Mouse (Mus musculus) heart, embryonic 10.5 days (tissue): ENCODE measurements around the gene Sh3bp2. TPM values are rescaled to one million over a fixed set of nuclear protein-coding genes. Genes with fewer than 3 reads are reported as not detected.

ENCODE experiments used
- DNase-seq: peaks from one replicate; pipeline ENCODE4 v3.0.0-alpha.2; 2017; ENCODE audit warnings: low spot score
- H3K27ac ChIP-seq: fragments of 300-500 bp; sonication (generic); 2 replicates; pipeline ENCODE4 v1.5.1; 2016; ENCODE audit warnings: mild to moderate bottlenecking
- H3K27me3 ChIP-seq: fragments of 300-500 bp; sonication (generic); 2 replicates; pipeline ENCODE4 v1.6.1; 2016; ENCODE audit warnings: mild to moderate bottlenecking; ENCODE audit not compliant: poor library complexity, insufficient read depth, severe bottlenecking
- H3K36me3 ChIP-seq: fragments of 300-500 bp; sonication (generic); 2 replicates; pipeline ENCODE4 v1.6.1; 2016; ENCODE audit warnings: mild to moderate bottlenecking, moderate library complexity
- H3K4me1 ChIP-seq: fragments of 300-500 bp; sonication (generic); 2 replicates; pipeline ENCODE4 v1.6.1; 2016; ENCODE audit warnings: mild to moderate bottlenecking
- H3K4me3 ChIP-seq: fragments of 300-500 bp; sonication (generic); 2 replicates; pipeline ENCODE4 v1.5.1; 2016; ENCODE audit warnings: mild to moderate bottlenecking, moderate library complexity
- H3K9me3 ChIP-seq: fragments of 300-500 bp; sonication (generic); 2 replicates; pipeline ENCODE4 v1.6.1; 2016; ENCODE audit warnings: mild to moderate bottlenecking, moderate library complexity
- WGBS: fragments of 180-500 bp; shearing (Covaris S2); methylation state at CpG from one replicate; pipeline ENCODE4 v1.1.7; 2016; 5-methylcytosine and 5-hydroxymethylcytosine counted together
- polyA plus RNA-seq: library from polyadenylated mRNA; unstranded; fragments of >200 nt; fragmentation: Nextera tagmentation; extraction: Ambion mirVana; gene quantifications from 2 replicates; pipeline ENCODE4 v1.2.1, GENCODE M21; 2016

The Sh3bp2 gene
- polyA plus RNA-seq, 1 experiment from 2014 or later = 6.0 TPM

DNA sequence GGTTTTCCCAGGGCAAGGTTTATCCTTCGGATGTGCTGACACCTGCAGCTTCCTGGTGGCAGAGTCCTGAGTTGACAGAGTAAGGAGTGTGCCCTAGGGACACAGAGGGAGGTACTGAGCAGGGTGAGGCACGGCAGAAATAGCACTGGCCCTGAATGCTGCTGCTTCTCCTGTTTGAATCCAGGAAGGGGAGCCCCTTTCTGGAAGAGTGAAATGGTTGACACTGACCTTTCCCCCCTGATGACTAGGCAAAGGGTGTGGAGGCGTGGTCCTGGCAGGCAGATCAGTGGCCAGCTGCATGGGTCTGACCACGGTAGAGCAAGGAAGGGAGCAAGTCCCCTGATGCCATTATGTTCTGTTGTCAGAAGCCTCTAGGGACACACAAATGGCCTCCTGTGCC, 5.0 kb downstream of the Sh3bp2 start:
- peaks cover 34% of the 10 kb centered on the region for H3K4me1 ChIP-seq
- no peak overlapping the region for H3K4me3 ChIP-seq
- no peaks in the 10 kb centered on the region for H3K36me3 ChIP-seq
- no peak for DNase-seq
- no peaks in the 10 kb centered on the region for H3K9me3 ChIP-seq
- H3K27me3 ChIP-seq = peaks cover 16% of the 10 kb centered on the region
- 52% methylated on average over 4 of the region's 4 CpGs for WGBS
- H3K27ac ChIP-seq = 0 out of 2 replicates have a peak overlapping the region, but pooled peaks have one; percentile 17

DNA sequence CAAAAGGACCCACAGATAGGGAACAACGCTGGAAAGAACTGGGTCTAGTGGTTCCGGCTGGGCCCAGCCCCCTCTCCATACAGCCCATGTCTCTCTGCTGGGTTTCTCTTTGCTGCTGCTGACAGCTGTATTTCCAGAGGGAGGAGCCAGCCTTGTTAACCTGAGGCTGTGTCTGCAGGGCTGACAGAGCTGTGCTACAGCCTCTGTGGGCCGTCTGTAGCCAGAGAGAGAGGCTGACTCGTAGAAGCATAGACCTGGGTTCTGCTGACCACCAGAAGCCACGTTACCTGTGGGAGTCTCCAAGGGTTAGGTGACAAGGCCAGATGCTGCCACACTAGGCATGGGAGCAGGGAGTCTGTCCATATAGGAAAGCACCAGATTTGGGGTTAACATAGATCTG, 7.4 kb downstream of the Sh3bp2 start:
- peaks cover 22% of the 10 kb centered on the region for H3K4me1 ChIP-seq
- DNase-seq = no peak
- H3K27ac ChIP-seq = peak overlapping the region; percentile 37
- no peak overlapping the region for H3K4me3 ChIP-seq
- no peaks in the 10 kb centered on the region for H3K9me3 ChIP-seq
- no peaks in the 10 kb centered on the region for H3K27me3 ChIP-seq
- 67% methylated on average over 5 of the region's 5 CpGs for WGBS
- no peaks in the 10 kb centered on the region for H3K36me3 ChIP-seq

GRCm38 (mm10) chr5:34533820-34534219, 8.2 kb downstream of the Sh3bp2 start:
- no peak overlapping the region for H3K4me3 ChIP-seq
- DNase-seq = no peak

GRCm38 (mm10) chr5:34534776-34535581, 9.3 kb downstream of the Sh3bp2 start:
- H3K27ac ChIP-seq = no peak overlapping the region
- H3K4me3 ChIP-seq = no peak overlapping the region
- no peak for DNase-seq
- H3K9me3 ChIP-seq = no peaks in the 10 kb centered on the region
- 82% methylated on average over 5 of the region's 5 CpGs for WGBS
- H3K4me1 ChIP-seq = peaks cover 26% of the 10 kb centered on the region
- no peaks in the 10 kb centered on the region for H3K36me3 ChIP-seq
- H3K27me3 ChIP-seq = 0 out of 2 replicates have a peak, but pooled peaks cover 3% of the 10 kb centered on the region

More at GRCm38 (mm10) chr5:34533820-34534219, 8.2 kb downstream of the Sh3bp2 start:
- Histone ChIP-seq H3K27ac (peak overlapping the region; percentile 37; the same call in 1 of the 2 replicates), H3K9me3 (no peaks in the 10 kb centered on the region), H3K36me3 (no peaks in the 10 kb centered on the region), H3K27me3 (no peaks in the 10 kb centered on the region), H3K4me1 (peaks cover 26% of the 10 kb centered on the region)
- WGBS = 53% methylated on average over 3 of the region's 3 CpGs

DNA sequence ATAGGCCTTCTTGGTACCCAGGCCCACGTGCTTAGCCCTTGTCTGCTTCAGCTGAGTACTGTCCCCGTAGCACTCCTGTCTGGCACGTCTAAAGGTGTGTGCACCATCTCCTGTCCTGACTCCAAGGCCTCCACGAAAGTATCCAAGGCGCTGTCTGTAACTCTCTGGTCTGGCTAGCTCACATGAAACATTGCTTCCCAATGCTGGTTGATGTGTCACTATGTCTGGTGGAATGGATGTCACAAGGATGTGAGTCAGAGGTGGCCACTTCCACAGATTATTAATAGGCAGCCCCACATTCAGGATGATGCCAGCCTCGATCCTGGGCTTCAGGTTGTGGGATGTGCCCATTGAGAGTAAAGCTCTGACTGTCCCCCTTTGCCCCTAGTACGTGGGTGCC, 10.2 kb downstream of the Sh3bp2 start:
- H3K4me1 ChIP-seq = peaks cover 22% of the 10 kb centered on the region

GRCm38 (mm10) chr5:34538079-34538478, 12.4 kb downstream of the Sh3bp2 start:
- Histone ChIP-seq H3K36me3 (no peaks in the 10 kb centered on the region), H3K4me1 (peaks cover 14% of the 10 kb centered on the region), H3K27ac (no peak overlapping the region), H3K27me3 (0 out of 2 replicates have a peak, but pooled peaks cover 3% of the 10 kb centered on the region), H3K4me3 (no peak overlapping the region), H3K9me3 (no peaks in the 10 kb centered on the region)
- DNase-seq = no peak
- 72% methylated on average over 7 of the region's 7 CpGs for WGBS

More for the DNA sequence above, 10.2 kb downstream of the Sh3bp2 start:
- Histone ChIP-seq H3K36me3 (no peaks in the 10 kb centered on the region), H3K27ac (no peak overlapping the region), H3K4me3 (no peak overlapping the region), H3K27me3 (0 out of 2 replicates have a peak, but pooled peaks cover 3% of the 10 kb centered on the region), H3K9me3 (no peaks in the 10 kb centered on the region)
- DNase-seq = no peak
- 73% methylated on average over 7 of the region's 7 CpGs for WGBS

DNA sequence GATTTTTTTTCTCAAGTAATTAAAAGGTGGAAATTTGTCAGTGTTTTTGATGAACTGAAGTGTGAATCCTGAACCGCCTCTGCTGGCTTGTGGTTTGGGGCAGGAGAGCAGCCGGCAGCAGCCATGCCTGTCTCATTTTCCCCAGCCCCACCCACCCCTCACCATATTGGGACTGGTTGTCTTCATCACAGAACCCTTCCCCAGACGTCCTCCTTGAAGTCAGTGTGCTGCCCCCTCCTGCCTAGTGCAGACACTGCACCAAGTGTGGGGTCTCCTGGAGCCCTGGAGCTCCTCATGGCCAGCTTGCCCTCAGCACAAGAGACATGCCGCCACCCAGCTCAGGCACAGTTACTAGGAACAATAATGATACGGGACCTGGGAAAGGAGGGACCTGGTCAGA, 12.9 kb downstream of the Sh3bp2 start:
- WGBS = 26% methylated on average over 5 of the region's 5 CpGs
- no peak for DNase-seq
- H3K27me3 ChIP-seq = 0 out of 2 replicates have a peak, but pooled peaks cover 3% of the 10 kb centered on the region
- H3K9me3 ChIP-seq = no peaks in the 10 kb centered on the region
- no peak overlapping the region; the same call in 1 of the 2 replicates for H3K4me3 ChIP-seq
- H3K36me3 ChIP-seq = no peaks in the 10 kb centered on the region
- peaks cover 9% of the 10 kb centered on the region; the same call in 1 of the 2 replicates for H3K4me1 ChIP-seq
- H3K27ac ChIP-seq = 0 out of 2 replicates have a peak overlapping the region, but pooled peaks have one; percentile 11

DNA sequence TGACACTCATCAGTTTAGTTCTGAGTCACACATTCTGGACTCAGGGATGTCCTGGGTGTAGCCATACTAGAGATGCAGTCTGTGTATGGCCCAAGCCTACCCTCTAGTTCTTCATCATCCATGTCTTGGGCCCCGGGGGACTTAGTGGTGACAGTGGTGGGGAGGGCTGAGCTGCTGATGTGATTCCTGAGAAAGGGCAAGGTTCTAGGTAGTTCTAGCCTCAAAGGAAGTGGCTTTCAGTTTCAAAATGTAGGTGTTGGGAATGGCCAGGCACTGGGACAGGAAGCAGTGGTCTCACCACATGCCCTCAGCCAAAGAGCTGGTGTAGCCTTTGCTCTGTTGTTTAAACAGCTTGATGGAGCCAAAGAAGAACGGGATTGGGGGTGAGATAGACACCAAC, 13.5 kb downstream of the Sh3bp2 start:
- 83% methylated on average over 2 of the region's 2 CpGs for WGBS
- H3K9me3 ChIP-seq = no peaks in the 10 kb centered on the region
- no peak for DNase-seq
- H3K4me1 ChIP-seq = peaks cover 4% of the 10 kb centered on the region; the same call in 1 of the 2 replicates
- H3K27me3 ChIP-seq = 0 out of 2 replicates have a peak, but pooled peaks cover 3% of the 10 kb centered on the region
- H3K4me3 ChIP-seq = no peak overlapping the region
- no peaks in the 10 kb centered on the region for H3K36me3 ChIP-seq
- no peak overlapping the region for H3K27ac ChIP-seq

DNA sequence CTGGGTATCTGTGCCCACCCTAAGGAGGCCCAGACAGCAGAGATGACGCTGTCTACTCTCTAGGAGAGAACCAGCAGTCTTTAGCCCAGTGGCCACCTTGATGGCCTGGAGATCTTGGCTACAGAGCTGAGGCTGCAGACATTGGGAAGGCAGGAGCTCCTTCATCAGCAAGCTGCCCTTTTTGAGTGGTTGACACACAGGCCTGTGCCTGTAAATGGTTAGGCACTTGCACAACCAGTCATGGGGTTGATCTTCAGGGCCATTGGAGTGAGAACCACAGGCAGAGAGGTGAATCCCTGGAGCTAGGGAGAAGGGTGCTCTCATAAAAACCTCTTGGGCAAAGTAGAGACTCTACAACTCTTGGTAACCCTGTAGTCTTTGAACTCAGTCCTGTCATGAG, 16.5 kb downstream of the Sh3bp2 start:
- 56% methylated on average over 1 of the region's 1 CpGs for WGBS
- DNase-seq = no peak
- peaks cover 4% of the 10 kb centered on the region; the same call in 1 of the 2 replicates for H3K4me1 ChIP-seq
- 0 out of 2 replicates have a peak, but pooled peaks cover 3% of the 10 kb centered on the region for H3K27me3 ChIP-seq
- no peak overlapping the region for H3K4me3 ChIP-seq
- no peaks in the 10 kb centered on the region for H3K36me3 ChIP-seq
- H3K27ac ChIP-seq = no peak overlapping the region
- no peaks in the 10 kb centered on the region for H3K9me3 ChIP-seq

- WGBS = 58% methylated on average over 4 of the region's 4 CpGs
- H3K27ac ChIP-seq = no peak overlapping the region
- H3K4me1 ChIP-seq = peaks cover 4% of the 10 kb centered on the region; the same call in 1 of the 2 replicates
- no peaks in the 10 kb centered on the region for H3K36me3 ChIP-seq
- no peak overlapping the region for H3K4me3 ChIP-seq
- no peaks in the 10 kb centered on the region for H3K9me3 ChIP-seq
- no peak for DNase-seq
- H3K27me3 ChIP-seq = 0 out of 2 replicates have a peak, but pooled peaks cover 3% of the 10 kb centered on the region
Measured at GRCm38 (mm10) chr5:34543114-34543513, 17.5 kb downstream of the Sh3bp2 start.

DNA sequence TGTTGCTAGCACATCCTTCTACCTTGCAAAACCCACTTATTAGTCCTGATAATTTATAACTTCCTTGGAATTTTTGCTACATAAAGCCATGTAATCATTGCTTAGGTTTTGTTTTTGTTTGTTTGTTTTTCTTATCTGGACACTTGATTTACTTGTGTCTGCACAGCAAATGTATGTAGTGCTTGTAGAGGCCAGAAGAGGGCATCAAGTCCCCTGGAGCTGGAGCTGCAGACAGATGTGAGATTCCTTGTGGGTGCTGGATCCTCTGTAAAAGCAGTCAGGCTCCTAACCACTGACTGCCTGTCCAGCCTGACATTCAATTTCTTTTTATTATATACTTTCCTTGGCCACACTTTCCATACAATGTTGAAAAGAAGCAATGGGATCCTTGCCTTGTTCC, 21.8 kb downstream of the Sh3bp2 start:
- H3K4me3 ChIP-seq = no peak overlapping the region
- no peaks in the 10 kb centered on the region for H3K9me3 ChIP-seq
- DNase-seq = no peak

GRCm38 (mm10) chr5:34549135-34549482, 23.5 kb downstream of the Sh3bp2 start:
- H3K27me3 ChIP-seq = peaks cover 6% of the 10 kb centered on the region; the same call in 1 of the 2 replicates
- DNase-seq = no peak
- WGBS = 25% methylated on average over 8 of the region's 8 CpGs

More for the DNA sequence above, 21.8 kb downstream of the Sh3bp2 start:
- H3K4me1 ChIP-seq = peaks cover 13% of the 10 kb centered on the region
- no peak overlapping the region for H3K27ac ChIP-seq
- H3K36me3 ChIP-seq = peaks cover 13% of the 10 kb centered on the region
- peaks cover 6% of the 10 kb centered on the region; the same call in 1 of the 2 replicates for H3K27me3 ChIP-seq

DNA sequence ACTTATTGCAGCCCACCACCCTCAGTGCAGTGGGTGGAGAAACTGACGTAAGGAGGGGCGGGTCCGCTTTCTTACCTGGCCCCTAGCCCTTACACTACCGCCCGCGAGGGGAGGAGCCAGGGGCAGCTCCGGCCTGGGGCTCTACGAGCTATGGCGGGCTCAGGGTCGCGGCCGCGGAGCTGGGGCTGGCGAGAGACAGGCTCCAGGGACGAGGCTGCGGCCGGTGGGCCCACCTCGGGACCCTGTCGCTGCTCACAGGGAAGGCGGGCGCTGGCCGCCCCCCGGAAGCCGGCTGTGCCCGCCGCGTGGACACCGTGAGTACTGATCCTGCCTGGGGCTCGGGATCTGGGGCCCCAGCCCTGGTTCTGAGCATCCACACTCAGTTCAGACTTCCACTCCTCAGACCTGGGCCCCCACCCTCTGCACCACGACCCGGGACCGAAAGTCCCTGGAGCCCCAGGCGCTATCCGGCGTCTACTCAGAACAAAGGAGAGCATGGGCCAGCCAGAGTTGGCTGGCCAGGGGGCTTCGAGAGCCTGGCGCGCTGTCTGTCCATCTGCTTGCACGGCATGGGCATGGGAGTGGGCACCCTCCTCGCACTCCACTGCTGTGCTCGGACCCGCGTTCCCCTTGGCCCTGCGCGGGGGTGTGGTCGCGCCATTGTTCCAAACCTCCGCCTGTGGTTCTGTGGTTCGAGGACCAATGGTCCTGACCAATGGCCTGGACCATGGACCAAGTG, 24.0 kb downstream of the Sh3bp2 start:
- Histone ChIP-seq H3K9me3 (no peaks in the 10 kb centered on the region), H3K27ac (peak overlapping the region; percentile 93), H3K4me3 (peak overlapping the region; percentile 74), H3K4me1 (peaks cover 13% of the 10 kb centered on the region), H3K36me3 (peaks cover 26% of the 10 kb centered on the region), H3K27me3 (peaks cover 6% of the 10 kb centered on the region; the same call in 1 of the 2 replicates)
- under 1% methylated on average over 49 of the region's 49 CpGs for WGBS
- peak; percentile 80 for DNase-seq

More at GRCm38 (mm10) chr5:34549135-34549482, 23.5 kb downstream of the Sh3bp2 start:
- peak overlapping the region; percentile 74 for H3K4me3 ChIP-seq
- peak overlapping the region; percentile 93 for H3K27ac ChIP-seq
- peaks cover 13% of the 10 kb centered on the region for H3K4me1 ChIP-seq
- peaks cover 23% of the 10 kb centered on the region for H3K36me3 ChIP-seq
- H3K9me3 ChIP-seq = no peaks in the 10 kb centered on the region
